Mouse (Mus musculus): Measurements from ENCODE around the gene Elavl2.

DNA sequence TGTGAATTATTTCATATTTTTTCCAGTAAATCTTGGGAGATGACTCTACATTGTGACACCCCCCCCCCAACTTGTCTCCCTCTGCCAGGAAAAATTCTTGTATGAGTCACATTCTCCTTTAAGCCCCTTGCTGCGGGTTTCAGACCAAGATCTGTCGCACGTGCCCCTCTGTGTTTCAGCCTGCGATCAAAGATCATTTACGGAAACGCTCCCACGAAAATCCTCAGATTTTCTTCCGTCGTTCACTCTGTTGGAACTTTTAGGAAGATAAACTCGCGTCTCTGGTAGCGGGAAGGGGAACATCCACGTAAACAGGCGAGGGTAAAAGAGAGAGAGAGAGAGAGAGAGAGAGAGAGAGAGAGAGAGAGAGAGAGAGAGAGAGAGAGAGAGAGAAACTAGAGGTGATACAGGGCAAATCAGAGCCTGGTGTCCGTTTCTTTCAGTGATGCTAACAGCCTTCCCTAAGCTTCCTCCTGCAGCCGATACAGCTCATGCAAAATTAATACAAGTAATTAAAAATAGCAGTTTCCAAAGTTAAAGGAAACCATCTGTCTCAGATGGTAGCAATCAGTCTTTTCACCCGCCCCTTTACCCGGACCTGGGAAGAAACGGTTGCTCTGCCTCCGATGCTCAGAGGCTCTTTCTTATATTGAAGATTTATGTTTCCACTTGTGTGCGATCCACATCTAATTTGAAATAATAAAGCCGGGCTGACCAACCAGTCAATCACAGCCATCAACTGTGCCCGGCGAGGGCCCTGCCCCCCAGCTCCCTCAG is 20.1 kb downstream of the Elavl2 start:
- TF ChIP-seq CTCF (IDR thresholded peaks at IDR 0.05; ENCODE audit: insufficient read depth, low read depth, low read length) (no peak), POLR2A (IDR thresholded peaks at IDR 0.05; ENCODE audit: insufficient read depth, low read depth, low read length) (no peak)

All from olfactory bulb, adult 2 months (tissue).